Mouse (Mus musculus) kidney, adult 18-20 months (tissue): ENCODE data around the gene Atxn7l1.
A peak's percentile ranks its signal among the peaks of the same experiment; 100 is the strongest.

Source experiments
- DNase-seq: peaks from one replicate; pipeline ENCODE4 v3.0.0; 2021

Gene Atxn7l1

GRCm38 (mm10) chr12:33236344-33237049 is 89.0 kb downstream of the Atxn7l1 start:
- peak; percentile 8 for DNase-seq

GRCm38 (mm10) chr12:33237108-33237507 is 89.6 kb downstream of the Atxn7l1 start:
- DNase-seq: no peak

- DNase-seq: no peak
Measured at GRCm38 (mm10) chr12:33242679-33243078, 95.2 kb downstream of the Atxn7l1 start.

- DNase-seq: no peak
Measured at GRCm38 (mm10) chr12:33244132-33244875, 96.8 kb downstream of the Atxn7l1 start.

- peak; percentile 33 for DNase-seq
Measured at GRCm38 (mm10) chr12:33245455-33245854, 98.0 kb downstream of the Atxn7l1 start.

- no peak for DNase-seq
Measured at GRCm38 (mm10) chr12:33246878-33247277, 99.4 kb downstream of the Atxn7l1 start.

- no peak for DNase-seq
Measured at GRCm38 (mm10) chr12:33250197-33250596, 102.7 kb downstream of the Atxn7l1 start.

GRCm38 (mm10) chr12:33251399-33251798 is 103.9 kb downstream of the Atxn7l1 start:
- no peak for DNase-seq

GRCm38 (mm10) chr12:33252621-33253020 is 105.1 kb downstream of the Atxn7l1 start:
- no peak for DNase-seq

- no peak for DNase-seq
Measured at GRCm38 (mm10) chr12:33253206-33253605, 105.7 kb downstream of the Atxn7l1 start.

- DNase-seq: no peak
Measured at GRCm38 (mm10) chr12:33255256-33255655, 107.8 kb downstream of the Atxn7l1 start.

GRCm38 (mm10) chr12:33256426-33256825 is 108.9 kb downstream of the Atxn7l1 start:
- no peak for DNase-seq

GRCm38 (mm10) chr12:33258995-33259529 is 111.6 kb downstream of the Atxn7l1 start:
- DNase-seq: no peak

GRCm38 (mm10) chr12:33260575-33260974 is 113.1 kb downstream of the Atxn7l1 start:
- no peak for DNase-seq

GRCm38 (mm10) chr12:33265877-33266276 is 118.4 kb downstream of the Atxn7l1 start:
- no peak for DNase-seq

GRCm38 (mm10) chr12:33267965-33268364 is 120.5 kb downstream of the Atxn7l1 start:
- no peak for DNase-seq

GRCm38 (mm10) chr12:33269743-33270142 is 122.2 kb downstream of the Atxn7l1 start:
- no peak for DNase-seq

GRCm38 (mm10) chr12:33271865-33272264 is 124.4 kb downstream of the Atxn7l1 start:
- DNase-seq: no peak

- DNase-seq: no peak
Measured at GRCm38 (mm10) chr12:33272441-33272840, 124.9 kb downstream of the Atxn7l1 start.

- DNase-seq: no peak
Measured at GRCm38 (mm10) chr12:33273147-33273546, 125.7 kb downstream of the Atxn7l1 start.

GRCm38 (mm10) chr12:33273668-33274067 is 126.2 kb downstream of the Atxn7l1 start:
- DNase-seq: no peak

- no peak for DNase-seq
Measured at GRCm38 (mm10) chr12:33276028-33276427, 128.5 kb downstream of the Atxn7l1 start.

GRCm38 (mm10) chr12:33277427-33277826 is 129.9 kb downstream of the Atxn7l1 start:
- no peak for DNase-seq

GRCm38 (mm10) chr12:33279159-33279558 is 131.7 kb downstream of the Atxn7l1 start:
- no peak for DNase-seq
